Mouse (Mus musculus): Measurements from ENCODE around the gene Xpa. TPM values are rescaled to one million over a fixed set of nuclear protein-coding genes. Genes with fewer than 3 reads are reported as not detected.
A peak's percentile ranks its signal among the peaks of the same experiment; 100 is the strongest.
"Not testable (repeated sequence)": the region's sequence is repeated elsewhere in the genome, so short reads cannot be mapped to it uniquely, and the experiment has no call there.

Gene Xpa
- 11.1 and 12.3 TPM in 2 replicates for polyA plus RNA-seq (2016; fragmentation: Nextera tagmentation; extraction: Ambion mirVana)

- Histone ChIP-seq H3K27me3 (replicated peaks) (peaks cover 23% of the 10 kb centered on the region), H3K4me3 (peak within 1 kb of the TSS; percentile 90), H3K4me2 (peak within 1 kb of the TSS; percentile 77), H3K4me1 (peaks cover 30% of the 10 kb centered on the region), H3K27ac (peak within 1 kb of the TSS; percentile 93), H3K9ac (peak within 1 kb of the TSS; percentile 92), H3K36me3 (peaks cover 4% of the 10 kb centered on the region), H3K9me3 (replicated peaks) (no peaks in the 10 kb centered on the region)
- WGBS (ENCODE audit: insufficient replicate concordance) = under 1% methylated on average over 69 of the region's 70 CpGs
- ATAC-seq = peak; percentile 98
Observed at GRCm38 (mm10) chr4:46195781-46196487, at the start of gene Xpa. TSS of gene Xpa (minus strand) at chr4:46196311.

- Histone ChIP-seq H3K4me2 (no peak overlapping the region), H3K27me3 (replicated peaks) (0 out of 2 replicates have a peak, but pooled peaks cover 10% of the 10 kb centered on the region), H3K27ac (no peak overlapping the region), H3K9ac (no peak overlapping the region), H3K9me3 (replicated peaks) (no peaks in the 10 kb centered on the region), H3K4me3 (no peak overlapping the region), H3K4me1 (no peaks in the 10 kb centered on the region), H3K36me3 (no peaks in the 10 kb centered on the region)
- no peak for ATAC-seq
- WGBS (ENCODE audit: insufficient replicate concordance) = 65% methylated on average over 3 of the region's 3 CpGs
Observed at GRCm38 (mm10) chr4:46235871-46236270, 39.8 kb upstream of the Xpa start.

GRCm38 (mm10) chr4:46234739-46235138 is 38.6 kb upstream of the Xpa start:
- WGBS (ENCODE audit: insufficient replicate concordance) = 76% methylated on average over 5 of the region's 5 CpGs
- Histone ChIP-seq H3K4me3 (no peak overlapping the region), H3K36me3 (no peaks in the 10 kb centered on the region), H3K4me1 (no peaks in the 10 kb centered on the region), H3K27me3 (replicated peaks) (0 out of 2 replicates have a peak, but pooled peaks cover 10% of the 10 kb centered on the region), H3K4me2 (no peak overlapping the region), H3K9ac (no peak overlapping the region), H3K9me3 (replicated peaks) (no peaks in the 10 kb centered on the region), H3K27ac (no peak overlapping the region)
- ATAC-seq = no peak

- ATAC-seq = no peak
- Histone ChIP-seq H3K4me3 (no peak overlapping the region), H3K27me3 (replicated peaks) (no peaks in the 10 kb centered on the region; the same call in 1 of the 2 replicates), H3K36me3 (no peaks in the 10 kb centered on the region), H3K4me2 (no peak overlapping the region), H3K9ac (no peak overlapping the region), H3K4me1 (no peaks in the 10 kb centered on the region), H3K9me3 (replicated peaks) (no peaks in the 10 kb centered on the region), H3K27ac (no peak overlapping the region)
- 61% methylated on average over 19 of the region's 19 CpGs for WGBS (ENCODE audit: insufficient replicate concordance)
Observed at GRCm38 (mm10) chr4:46226972-46227535, 30.9 kb upstream of the Xpa start.

- no peak overlapping the region for H3K27ac ChIP-seq
- 56% methylated on average over 3 of the region's 3 CpGs for WGBS (ENCODE audit: insufficient replicate concordance)
- H3K4me1 ChIP-seq = no peaks in the 10 kb centered on the region
- H3K4me2 ChIP-seq = no peak overlapping the region
- H3K9ac ChIP-seq = no peak overlapping the region
- H3K27me3 ChIP-seq (replicated peaks) = no peaks in the 10 kb centered on the region; the same call in 1 of the 2 replicates
- no peaks in the 10 kb centered on the region for H3K9me3 ChIP-seq (replicated peaks)
- ATAC-seq = no peak
- H3K36me3 ChIP-seq = no peaks in the 10 kb centered on the region
- no peak overlapping the region for H3K4me3 ChIP-seq
Observed at GRCm38 (mm10) chr4:46221090-46221489, 25.0 kb upstream of the Xpa start.

DNA sequence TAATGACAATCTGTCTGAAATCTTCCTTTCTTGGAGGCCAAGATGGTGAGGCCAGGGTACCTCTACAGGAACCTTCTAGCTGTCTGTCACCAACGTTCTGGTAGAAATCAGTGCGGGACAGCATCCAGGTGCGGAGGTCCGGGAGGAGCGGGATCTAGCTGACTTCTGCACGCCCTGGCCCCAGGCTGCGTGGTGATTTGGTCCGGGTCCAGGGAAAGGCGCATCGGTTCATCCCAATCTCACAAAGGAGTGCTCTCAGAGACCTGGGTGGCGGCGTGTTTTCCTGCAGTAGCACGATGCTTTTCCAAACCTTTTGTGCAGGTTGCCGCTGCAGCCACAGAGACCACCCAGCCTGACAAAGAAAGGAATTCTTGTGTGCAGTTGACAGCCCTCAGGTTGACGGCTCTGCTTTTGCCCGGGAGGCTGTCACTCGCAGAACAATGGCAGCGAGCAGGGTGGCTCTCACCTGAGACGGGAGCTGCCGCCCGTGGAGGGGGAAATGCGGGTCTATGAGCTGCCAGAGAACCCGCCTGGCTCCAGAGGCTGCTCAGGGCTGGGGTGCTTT is 6.5 kb upstream of the Xpa start:
- peaks cover 3% of the 10 kb centered on the region; the same call in 1 of the 2 replicates for H3K4me1 ChIP-seq
- peak overlapping the region; percentile 33 for H3K4me2 ChIP-seq
- H3K36me3 ChIP-seq = no peaks in the 10 kb centered on the region
- H3K4me3 ChIP-seq = no peak overlapping the region
- peaks cover 55% of the 10 kb centered on the region for H3K27me3 ChIP-seq (replicated peaks)
- 12% methylated on average over 23 of the region's 23 CpGs for WGBS (ENCODE audit: insufficient replicate concordance)
- H3K9me3 ChIP-seq (replicated peaks) = 0 out of 2 replicates have a peak, but pooled peaks cover 3% of the 10 kb centered on the region
- H3K9ac ChIP-seq = no peak overlapping the region
- ATAC-seq = no peak
- H3K27ac ChIP-seq = no peak overlapping the region

GRCm38 (mm10) chr4:46201834-46202561 is 5.9 kb upstream of the Xpa start:
- H3K4me3 ChIP-seq = no peak overlapping the region
- H3K4me1 ChIP-seq = peaks cover 6% of the 10 kb centered on the region; the same call in 1 of the 2 replicates

DNA sequence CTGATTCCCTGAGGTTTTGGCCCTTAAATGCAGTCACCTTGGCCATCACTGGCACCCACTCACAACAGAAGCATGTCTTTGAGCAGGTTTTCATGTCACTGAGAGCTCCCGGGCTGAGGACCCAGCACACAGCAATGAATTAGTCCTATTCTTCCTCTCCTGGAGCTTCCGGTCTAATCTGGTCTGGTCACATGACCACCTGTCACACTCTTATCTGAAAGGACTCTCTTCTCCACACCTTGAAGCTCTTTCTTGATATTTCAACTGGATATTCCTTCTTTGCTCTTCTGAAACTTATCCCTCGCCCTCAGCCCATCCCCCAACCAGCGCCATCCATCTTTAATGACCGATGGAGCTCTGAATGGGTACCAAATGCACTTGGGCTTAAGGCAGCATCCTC is 2.0 kb upstream of the Xpa start:
- Histone ChIP-seq H3K4me2 (no peak overlapping the region), H3K27ac (no peak overlapping the region), H3K4me1 (peaks cover 31% of the 10 kb centered on the region), H3K27me3 (replicated peaks) (peaks cover 42% of the 10 kb centered on the region), H3K36me3 (no peaks in the 10 kb centered on the region), H3K4me3 (no peak overlapping the region), H3K9ac (no peak overlapping the region), H3K9me3 (replicated peaks) (no peaks in the 10 kb centered on the region)
- WGBS (ENCODE audit: insufficient replicate concordance) = 54% methylated on average over 5 of the region's 5 CpGs
- ATAC-seq = no peak

More at GRCm38 (mm10) chr4:46201834-46202561, 5.9 kb upstream of the Xpa start:
- no peak for ATAC-seq
- no peak overlapping the region for H3K27ac ChIP-seq
- H3K9me3 ChIP-seq (replicated peaks) = 0 out of 2 replicates have a peak, but pooled peaks cover under 1% of the 10 kb centered on the region
- H3K27me3 ChIP-seq (replicated peaks) = peaks cover 55% of the 10 kb centered on the region
- WGBS (ENCODE audit: insufficient replicate concordance) = 8% methylated on average over 7 of the region's 7 CpGs
- no peaks in the 10 kb centered on the region for H3K36me3 ChIP-seq
- no peak overlapping the region for H3K9ac ChIP-seq
- H3K4me2 ChIP-seq = peak overlapping the region; percentile 33

DNA sequence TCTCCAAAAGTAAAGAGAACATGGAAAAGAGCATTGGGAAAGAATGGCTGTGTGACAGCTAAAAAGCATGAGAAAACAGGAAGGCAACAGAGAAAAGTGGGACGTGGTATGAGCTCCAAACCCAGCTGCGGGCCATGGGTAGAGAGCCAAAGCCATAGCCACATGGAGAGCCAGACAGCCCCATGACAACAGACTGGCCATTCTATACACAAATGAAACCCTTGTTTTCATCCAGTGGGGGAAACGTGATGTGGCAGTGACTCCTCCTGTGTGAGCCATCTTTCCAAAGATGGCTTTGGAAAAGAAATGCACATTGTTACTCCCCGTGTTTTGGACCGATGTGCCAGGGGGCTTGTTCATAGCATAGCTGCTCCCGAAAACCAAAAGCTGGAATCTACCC is 402 bp upstream of the Xpa start:
- Histone ChIP-seq H3K9me3 (replicated peaks) (no peaks in the 10 kb centered on the region), H3K4me1 (peaks cover 30% of the 10 kb centered on the region), H3K9ac (peak overlapping the region; percentile 92), H3K36me3 (no peaks in the 10 kb centered on the region), H3K27me3 (replicated peaks) (peaks cover 29% of the 10 kb centered on the region), H3K4me2 (peak overlapping the region; percentile 77), H3K27ac (peak overlapping the region; percentile 93), H3K4me3 (peak overlapping the region; percentile 90)
- 36% methylated on average over 6 of the region's 6 CpGs for WGBS (ENCODE audit: insufficient replicate concordance)
- peak; percentile 45 for ATAC-seq

DNA sequence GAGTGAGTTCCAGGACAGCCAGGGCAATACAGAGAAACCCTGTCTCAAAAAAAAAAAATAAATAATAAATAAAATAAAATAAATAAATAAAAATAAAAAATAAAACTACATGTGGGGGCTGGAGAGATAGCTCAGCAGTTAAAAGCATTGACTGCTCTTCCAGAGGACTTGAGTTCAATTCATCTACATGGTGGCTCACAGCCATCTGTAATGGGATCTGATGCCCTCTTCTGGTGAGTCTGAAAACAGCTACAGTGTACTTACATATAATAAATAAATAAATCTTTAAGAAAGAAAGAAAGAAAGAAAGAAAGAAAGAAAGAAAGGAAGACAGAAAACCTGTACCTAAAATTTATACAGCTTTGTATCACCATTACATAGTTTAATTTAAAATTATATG is 4.1 kb downstream of the Xpa start:
- H3K27ac ChIP-seq; H3K4me3 ChIP-seq; H3K9me3 ChIP-seq (replicated peaks); H3K4me2 ChIP-seq; H3K27me3 ChIP-seq (replicated peaks); H3K9ac ChIP-seq; ATAC-seq: not testable (repeated sequence)
- H3K36me3 ChIP-seq = peaks cover 38% of the 10 kb centered on the region
- peaks cover 27% of the 10 kb centered on the region for H3K4me1 ChIP-seq

GRCm38 (mm10) chr4:46186466-46186865 is 9.6 kb downstream of the Xpa start:
- Histone ChIP-seq H3K36me3 (peaks cover 84% of the 10 kb centered on the region), H3K4me2 (no peak overlapping the region), H3K27me3 (replicated peaks) (no peaks in the 10 kb centered on the region), H3K4me1 (no peaks in the 10 kb centered on the region), H3K9me3 (replicated peaks) (no peaks in the 10 kb centered on the region), H3K27ac (no peak overlapping the region), H3K4me3 (no peak overlapping the region), H3K9ac (no peak overlapping the region)
- no peak for ATAC-seq
- WGBS (ENCODE audit: insufficient replicate concordance) = 67% methylated on average over 3 of the region's 3 CpGs

DNA sequence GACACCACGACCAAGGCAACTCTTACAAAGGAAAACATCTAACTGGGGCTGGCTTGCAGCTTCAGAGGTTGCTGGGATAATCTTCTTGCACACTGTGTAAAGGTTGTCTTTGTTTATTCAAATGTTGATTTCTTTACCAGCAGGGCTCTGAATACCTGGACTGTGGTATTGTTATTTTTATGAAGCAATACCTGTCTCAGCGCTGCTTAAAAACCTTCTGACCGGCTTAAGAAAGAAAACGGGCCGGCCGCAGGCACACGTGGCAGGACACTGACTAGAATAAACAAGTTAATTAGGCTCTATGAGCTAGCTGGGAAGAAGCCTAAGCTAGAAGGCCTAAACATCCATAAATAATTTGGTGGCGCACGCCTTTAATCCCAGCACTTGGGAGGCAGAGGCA is 10.2 kb downstream of the Xpa start:
- Histone ChIP-seq H3K9me3 (replicated peaks) (no peaks in the 10 kb centered on the region), H3K27me3 (replicated peaks) (no peaks in the 10 kb centered on the region), H3K4me2 (no peak overlapping the region), H3K9ac (no peak overlapping the region), H3K4me1 (no peaks in the 10 kb centered on the region), H3K4me3 (no peak overlapping the region), H3K27ac (no peak overlapping the region), H3K36me3 (peaks cover 85% of the 10 kb centered on the region)
- ATAC-seq = no peak
- 83% methylated on average over 9 of the region's 9 CpGs for WGBS (ENCODE audit: insufficient replicate concordance)
